Mouse (Mus musculus): ENCODE measurements around the gene Cyb561. TPM values are rescaled to one million over a fixed set of nuclear protein-coding genes. Genes with fewer than 3 reads are reported as not detected.
A peak's percentile ranks its signal among the peaks of the same experiment; 100 is the strongest.

The Cyb561 gene
- total and polyA plus RNA-seq, 3 experiments = 32.8 to 43.9 TPM; not detected in 1

- peaks cover 3 to 10% of the 10 kb centered on the region in 2 experiments for H3K27me3 ChIP-seq (ENCODE audit: control insufficient read depth in 1 of 2, insufficient read depth in 2 of 2, low read length in 2 of 2)
- H3K79me2 ChIP-seq (ENCODE audit: control insufficient read depth, insufficient read depth, low read length, poor library complexity) = no peaks in the 10 kb centered on the region
- no peak overlapping the region for H3K9ac ChIP-seq (ENCODE audit: control insufficient read depth, low read depth, low read length, poor library complexity, severe bottlenecking)
- no peaks in the 10 kb centered on the region for H3K9me3 ChIP-seq (replicated peaks; ENCODE audit: insufficient read depth, low read length)
- DNase-seq (ENCODE audit: low read depth, low spot score) = peak; percentile 25
- H3K4me1 ChIP-seq (ENCODE audit: control insufficient read depth in 1 of 2, insufficient read depth in 2 of 2, low read length in 2 of 2) = peaks cover 0 to 26% of the 10 kb centered on the region in 2 experiments; a peak in 3 of 4 replicates
- peaks cover 0 to 6% of the 10 kb centered on the region in 2 experiments; a peak in 2 of 4 replicates for H3K36me3 ChIP-seq (ENCODE audit: control insufficient read depth in 1 of 2, insufficient read depth in 2 of 2, low read length in 2 of 2)
- H3K4me3 ChIP-seq (ENCODE audit: control insufficient read depth in 1 of 2, insufficient read depth in 1 of 2, low read depth in 2 of 2, low read length in 2 of 2) = no peak overlapping the region
- no peak overlapping the region for H3K27ac ChIP-seq (ENCODE audit: control insufficient read depth, low read depth, low read length)
- TF ChIP-seq MXI1 (IDR thresholded peaks at IDR 0.05; ENCODE audit: low read depth, low read length) (no peak), USF1 (IDR thresholded peaks at IDR 0.05; ENCODE audit: low read depth, low read length) (peak; percentile 36; the same call in 1 of the 2 replicates), POLR2AphosphoS2 (IDR thresholded peaks at IDR 0.05; ENCODE audit: low read length) (no peak), ETS1 (IDR thresholded peaks at IDR 0.05; ENCODE audit: low read depth, low read length) (no peak)
Measured at GRCm38 (mm10) chr11:105920836-105921235, 32.3 kb downstream of the Cyb561 start.

DNA sequence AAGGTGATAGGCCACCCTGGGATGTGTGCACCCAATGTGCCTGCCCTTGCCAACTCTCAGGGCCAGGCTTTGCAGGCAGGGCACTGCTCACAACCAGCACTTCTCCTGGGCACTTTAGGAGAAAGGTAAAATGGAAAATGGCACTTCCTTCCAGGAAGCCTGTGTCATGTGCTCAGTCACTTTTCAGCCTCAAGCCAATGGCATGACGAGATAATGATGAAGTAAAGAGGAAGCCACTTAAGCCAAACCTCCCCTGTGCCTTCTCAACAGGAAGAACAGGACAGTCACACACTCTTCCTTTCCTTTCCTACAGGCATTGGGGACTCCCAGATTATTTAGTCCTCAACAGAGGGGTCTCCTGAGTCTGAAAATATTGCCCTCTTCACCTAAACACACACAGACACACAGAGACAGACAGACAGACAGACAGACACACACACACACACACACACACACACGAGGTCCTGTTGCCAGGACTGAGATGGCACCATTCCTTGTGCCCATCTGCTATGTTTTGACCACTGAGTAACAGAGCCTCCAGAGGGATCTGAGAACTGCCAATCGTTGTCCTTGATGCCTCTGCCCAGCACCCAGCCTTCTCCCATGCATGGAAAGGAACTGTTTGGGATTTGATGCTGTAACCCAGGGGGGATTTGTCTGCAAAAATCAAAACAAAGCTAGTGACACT, 32.9 kb downstream of the Cyb561 start:
- H3K9ac ChIP-seq (ENCODE audit: control insufficient read depth, low read depth, low read length, poor library complexity, severe bottlenecking) = no peak overlapping the region
- no peak overlapping the region for H3K27ac ChIP-seq (ENCODE audit: control insufficient read depth, low read depth, low read length)
- no peaks in the 10 kb centered on the region for H3K79me2 ChIP-seq (ENCODE audit: control insufficient read depth, insufficient read depth, low read length, poor library complexity)
- TF ChIP-seq ELF1 (IDR thresholded peaks at IDR 0.05; ENCODE audit: low read depth, low read length) (0 out of 2 replicates have a peak, but pooled peaks have one; percentile 10), USF2 (IDR thresholded peaks at IDR 0.05; ENCODE audit: borderline replicate concordance in 1 of 2, insufficient read depth in 1 of 2, low read depth in 1 of 2, low read length in 2 of 2) (0 out of 4 replicates have a peak, but pooled peaks of 1 of the 2 experiments have one; percentile 9), USF1 (IDR thresholded peaks at IDR 0.05; ENCODE audit: low read depth, low read length) (peak; percentile 75), MAX (IDR thresholded peaks at IDR 0.05; ENCODE audit: low read length) (peak; percentile 67; the same call in 1 of the 2 replicates), POLR2AphosphoS2 (IDR thresholded peaks at IDR 0.05; ENCODE audit: low read length) (no peak)
- peaks cover 3 to 13% of the 10 kb centered on the region in 2 experiments for H3K27me3 ChIP-seq (ENCODE audit: control insufficient read depth in 1 of 2, insufficient read depth in 2 of 2, low read length in 2 of 2)
- H3K36me3 ChIP-seq (ENCODE audit: control insufficient read depth in 1 of 2, insufficient read depth in 2 of 2, low read length in 2 of 2) = peaks cover 0 to 6% of the 10 kb centered on the region in 2 experiments; a peak in 2 of 4 replicates
- H3K4me3 ChIP-seq (ENCODE audit: control insufficient read depth in 1 of 2, insufficient read depth in 1 of 2, low read depth in 2 of 2, low read length in 2 of 2) = no peak overlapping the region
- DNase-seq (ENCODE audit: low read depth, low spot score) = peak; percentile 57
- H3K9me3 ChIP-seq (replicated peaks; ENCODE audit: insufficient read depth, low read length) = no peaks in the 10 kb centered on the region
- H3K4me1 ChIP-seq (ENCODE audit: control insufficient read depth in 1 of 2, insufficient read depth in 2 of 2, low read length in 2 of 2) = peaks cover 0 to 26% of the 10 kb centered on the region in 2 experiments; a peak in 3 of 4 replicates

DNA sequence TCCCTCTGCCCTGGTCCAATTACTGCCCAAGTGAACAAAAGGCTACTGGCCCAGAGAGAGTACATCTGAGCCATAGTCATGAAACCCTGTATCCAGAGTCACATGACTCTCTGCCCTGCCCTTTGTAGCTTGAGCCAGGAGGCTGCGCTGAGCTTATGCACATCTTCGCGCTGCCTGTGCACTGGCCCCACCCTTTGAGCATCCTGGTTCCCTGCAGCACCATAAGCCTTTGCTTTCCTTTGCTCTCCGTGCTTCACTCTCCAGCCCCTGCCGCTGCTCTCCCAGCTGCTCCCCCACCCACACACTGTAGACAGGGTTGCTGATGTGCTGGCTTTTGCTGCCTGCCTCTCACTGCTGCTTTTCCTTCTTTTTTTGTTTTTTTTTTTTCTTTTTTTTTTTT, 39.6 kb downstream of the Cyb561 start:
- Histone ChIP-seq H3K36me3 (ENCODE audit: control insufficient read depth in 1 of 2, insufficient read depth in 2 of 2, low read length in 2 of 2) (no peaks in the 10 kb centered on the region), H3K4me1 (ENCODE audit: control insufficient read depth in 1 of 2, insufficient read depth in 2 of 2, low read length in 2 of 2) (no peaks in the 10 kb centered on the region), H3K27ac (ENCODE audit: control insufficient read depth, low read depth, low read length) (no peak overlapping the region), H3K4me3 (ENCODE audit: control insufficient read depth in 1 of 2, insufficient read depth in 1 of 2, low read depth in 2 of 2, low read length in 2 of 2) (no peak overlapping the region), H3K27me3 (ENCODE audit: control insufficient read depth in 1 of 2, insufficient read depth in 2 of 2, low read length in 2 of 2) (peaks cover 16 to 36% of the 10 kb centered on the region in 2 experiments), H3K9me3 (replicated peaks; ENCODE audit: insufficient read depth, low read length) (no peaks in the 10 kb centered on the region), H3K9ac (ENCODE audit: control insufficient read depth, low read depth, low read length, poor library complexity, severe bottlenecking) (no peak overlapping the region), H3K79me2 (ENCODE audit: control insufficient read depth, insufficient read depth, low read length, poor library complexity) (no peaks in the 10 kb centered on the region)
- TF ChIP-seq EP300 (IDR thresholded peaks at IDR 0.05; ENCODE audit: low read depth in 1 of 2, low read length in 2 of 2) (no peak), MYC (IDR thresholded peaks at IDR 0.05; ENCODE audit: low read depth, low read length) (no peak), MAZ (IDR thresholded peaks at IDR 0.05; ENCODE audit: low read depth, low read length) (no peak), ETS1 (IDR thresholded peaks at IDR 0.05; ENCODE audit: low read depth, low read length) (no peak), MEF2A (IDR thresholded peaks at IDR 0.05; ENCODE audit: extremely low read depth, insufficient replicate concordance, low read depth, low read length, poor library complexity, severe bottlenecking) (no peak), ZKSCAN1 (IDR thresholded peaks at IDR 0.05; ENCODE audit: low read depth, low read length) (no peak), GABPA (IDR thresholded peaks at IDR 0.05; ENCODE audit: low read depth, low read length) (no peak), CHD1 (IDR thresholded peaks at IDR 0.05; ENCODE audit: low read depth, low read length) (no peak), NELFE (IDR thresholded peaks at IDR 0.05; ENCODE audit: low read depth, low read length) (no peak), SMC3 (IDR thresholded peaks at IDR 0.05; ENCODE audit: low read depth, low read length) (no peak), CTCF (IDR thresholded peaks at IDR 0.05 in 2 of 3, conservative IDR thresholded peaks at IDR 0.05 in 1 of 3; ENCODE audit: control insufficient read depth in 1 of 3, insufficient read depth in 1 of 3, low read depth in 2 of 3, low read length in 3 of 3, poor library complexity in 1 of 3, severe bottlenecking in 1 of 3) (no peak), POLR2AphosphoS5 (IDR thresholded peaks at IDR 0.05; ENCODE audit: borderline replicate concordance, low read depth, low read length) (no peak), KAT2A (conservative IDR thresholded peaks at IDR 0.05; ENCODE audit: low read depth, low read length) (no peak), SIN3A (IDR thresholded peaks at IDR 0.05; ENCODE audit: low read length) (no peak), RCOR1 (IDR thresholded peaks at IDR 0.05; ENCODE audit: low read depth, low read length) (no peak), ELF1 (IDR thresholded peaks at IDR 0.05; ENCODE audit: low read depth, low read length) (no peak), ZNF384 (IDR thresholded peaks at IDR 0.05; ENCODE audit: low read depth, low read length) (no peak), USF1 (IDR thresholded peaks at IDR 0.05; ENCODE audit: low read depth, low read length) (no peak)
- DNase-seq (ENCODE audit: low read depth, low spot score) = no peak
